In genomic region chr14:21812590-21813162, GRCm38 (mm10) we compare ENCODE assay signal across 8 mouse cellular contexts. TPM values are rescaled to one million over a fixed set of nuclear protein-coding genes. Genes with fewer than 3 reads are reported as not detected.
DNase-seq lines count a peak whose midpoint lies in the region; ATAC-seq and TF ChIP-seq lines count a peak whose summit lies in the region.

No protein-coding gene starts in this region.

- TF ChIP-seq CTCF in testis, adult 2 months (IDR thresholded peaks at IDR 0.05; ENCODE audit: control insufficient read depth, insufficient read depth, insufficient replicate concordance, low read depth, low read length), result peak; percentile 40; the same call in 1 of the 2 replicates

- no peak overlapping the region for H3K9ac ChIP-seq in embryonic facial prominence, embryonic 14.5 days (ENCODE audit: low read depth, low read length)

- H3K9me3 ChIP-seq in embryonic facial prominence, embryonic 14.5 days (ENCODE audit: control insufficient read depth, low read length), result no peaks in the 10 kb centered on the region

- no peak for DNase-seq in testis, postnatal 14 days (ENCODE audit: low spot score)
- DNase-seq in adrenal gland, postnatal 36 days, result peak; percentile 81 to 85
- peak; percentile 77 for DNase-seq in embryonic facial prominence, embryonic 14.5 days (ENCODE audit: low spot score)
- peak; percentile 78 to 85 for DNase-seq in heart, postnatal 36 days
- peak; percentile 26 to 37 for DNase-seq in left cerebral cortex, postnatal 36 days (ENCODE audit: low spot score in 2 of 2)
- DNase-seq in mesoderm, embryonic 11.5 days (ENCODE audit: low read depth, low spot score), result peak; percentile 68
- peak; percentile 37 to 44 for DNase-seq in thymus, adult 18-20 months

- H3K4me3 ChIP-seq in testis, adult 2 months (ENCODE audit: control insufficient read depth, low read depth, low read length), result no peak overlapping the region
- H3K4me3 ChIP-seq in embryonic facial prominence, embryonic 14.5 days (ENCODE audit: low read depth, low read length), result no peak overlapping the region

- no peaks in the 10 kb centered on the region for H3K4me1 ChIP-seq in testis, adult 2 months (ENCODE audit: control insufficient read depth, insufficient read depth, low read length)
- no peaks in the 10 kb centered on the region for H3K4me1 ChIP-seq in embryonic facial prominence, embryonic 14.5 days (ENCODE audit: control insufficient read depth, insufficient read depth, low read length)

- intact Hi-C loops in heart, postnatal 36 days (cut with DNase I), result loop anchor here (1.0 kb wide), 1 partner anchor 37 kb away; no protein-coding TSS in a partner anchor
- intact Hi-C loops in left cerebral cortex, postnatal 36 days (cut with DNase I), result no loop called here

- H3K36me3 ChIP-seq in testis, adult 2 months (ENCODE audit: control insufficient read depth, insufficient read depth, low read length), result no peaks in the 10 kb centered on the region
- H3K36me3 ChIP-seq in embryonic facial prominence, embryonic 14.5 days (ENCODE audit: control insufficient read depth, insufficient read depth, low read length), result no peaks in the 10 kb centered on the region

- H3K27ac ChIP-seq in testis, adult 2 months (ENCODE audit: control insufficient read depth, insufficient read depth, low read depth, low read length), result no peak overlapping the region
- H3K27ac ChIP-seq in embryonic facial prominence, embryonic 14.5 days (replicated peaks; ENCODE audit: low read depth, low read length), result no peak overlapping the region

- TF ChIP-seq POLR2A in testis, adult 2 months (IDR thresholded peaks at IDR 0.05; ENCODE audit: control insufficient read depth, low read depth, low read length), result no peak

- no peak overlapping the region for H3K4me2 ChIP-seq in embryonic facial prominence, embryonic 14.5 days (ENCODE audit: low read depth, low read length)

- no peaks in the 10 kb centered on the region for H3K27me3 ChIP-seq in testis, adult 2 months (ENCODE audit: control insufficient read depth, insufficient read depth, low read length)
- no peaks in the 10 kb centered on the region for H3K27me3 ChIP-seq in embryonic facial prominence, embryonic 14.5 days (replicated peaks; ENCODE audit: control insufficient read depth, insufficient read depth, low read length)

- 21% methylated on average over 13 of the region's 14 CpGs for WGBS in embryonic facial prominence, embryonic 14.5 days

- ATAC-seq in embryonic facial prominence, embryonic 14.5 days (ENCODE audit: low read depth), result no peak

RNA-seq across cellular contexts. Expression of gene Vdac2, which starts 12.4 kb away (rescaled TPM):
- 402 and 429 TPM in 2 replicates for polyA plus RNA-seq in testis, adult 2 months (2012; rRNA removed)
- total RNA-seq in adrenal gland, postnatal 36 days (2021), result 100 to 1,000 TPM; 206 to 231 TPM
- 251 and 260 TPM in 2 replicates for polyA plus RNA-seq in embryonic facial prominence, embryonic 14.5 days (2014; fragmentation: Nextera tagmentation; extraction: Ambion mirVana)
- 100 to 1,000 TPM; 491 to 519 TPM for total RNA-seq in heart, postnatal 36 days (2021)
- total RNA-seq in left cerebral cortex, postnatal 36 days (2021), result 100 to 1,000 TPM; 209 to 217 TPM

RNA-seq across cellular contexts. Expression of gene Comtd1, which starts 36.1 kb away (rescaled TPM):
- 5.9 and 6.4 TPM in 2 replicates for polyA plus RNA-seq in testis, adult 2 months (2012; rRNA removed)
- 10 to 100 TPM; 54.8 to 83.5 TPM for total RNA-seq in adrenal gland, postnatal 36 days (2021)
- 18.7 and 19.4 TPM in 2 replicates for polyA plus RNA-seq in embryonic facial prominence, embryonic 14.5 days (2014; fragmentation: Nextera tagmentation; extraction: Ambion mirVana)
- total RNA-seq in heart, postnatal 36 days (2021), result 1 to 10 TPM; 8.5 to 8.8 TPM
- 10 to 100 TPM; 25.5 to 31.1 TPM for total RNA-seq in left cerebral cortex, postnatal 36 days (2021)
